Mouse (Mus musculus): ENCODE measurements around the gene Mrpl32. TPM values are rescaled to one million over a fixed set of nuclear protein-coding genes. Genes with fewer than 3 reads are reported as not detected.

The Mrpl32 gene
- polyA plus RNA-seq, 1 experiment from 2014 or later = 102 TPM

GRCm38 (mm10) chr13:14561336-14561735, 51.6 kb downstream of the Mrpl32 start:
- Histone ChIP-seq H3K36me3 (no peaks in the 10 kb centered on the region), H3K9me3 (replicated peaks) (no peaks in the 10 kb centered on the region), H3K27me3 (no peaks in the 10 kb centered on the region), H3K4me3 (replicated peaks) (no peak overlapping the region), H3K27ac (no peak overlapping the region), H3K9ac (no peak overlapping the region), H3K4me2 (no peak overlapping the region), H3K4me1 (replicated peaks) (no peaks in the 10 kb centered on the region)
- ATAC-seq (ENCODE audit: low read depth) (no peak), DNase-seq (no peak)
- WGBS (ENCODE audit: insufficient replicate concordance) = 58% methylated on average over 1 of the region's 1 CpGs

Other genes starting within 250 kb of the Mrpl32 start
- gene Hecw1, start 89.9 kb downstream of the Mrpl32 start, polyA plus RNA-seq (2015; fragmentation: Nextera tagmentation; extraction: Ambion mirVana) = 0.08 and 0.32 TPM in 2 replicates
- 173 and 175 TPM in 2 replicates for gene Psma2, start 75 bp upstream of the Mrpl32 start, polyA plus RNA-seq (2015; fragmentation: Nextera tagmentation; extraction: Ambion mirVana)
- 13.6 and 15.8 TPM in 2 replicates for gene AW209491, start 17.0 kb upstream of the Mrpl32 start, polyA plus RNA-seq (2015; fragmentation: Nextera tagmentation; extraction: Ambion mirVana)

Measured in liver, embryonic 13.5 days (tissue).